Mouse (Mus musculus): ENCODE measurements around the gene Gpr157. TPM values are rescaled to one million over a fixed set of nuclear protein-coding genes. Genes with fewer than 3 reads are reported as not detected.

Gene Gpr157
- total RNA-seq, 1 experiment, result 0.71 TPM

DNA sequence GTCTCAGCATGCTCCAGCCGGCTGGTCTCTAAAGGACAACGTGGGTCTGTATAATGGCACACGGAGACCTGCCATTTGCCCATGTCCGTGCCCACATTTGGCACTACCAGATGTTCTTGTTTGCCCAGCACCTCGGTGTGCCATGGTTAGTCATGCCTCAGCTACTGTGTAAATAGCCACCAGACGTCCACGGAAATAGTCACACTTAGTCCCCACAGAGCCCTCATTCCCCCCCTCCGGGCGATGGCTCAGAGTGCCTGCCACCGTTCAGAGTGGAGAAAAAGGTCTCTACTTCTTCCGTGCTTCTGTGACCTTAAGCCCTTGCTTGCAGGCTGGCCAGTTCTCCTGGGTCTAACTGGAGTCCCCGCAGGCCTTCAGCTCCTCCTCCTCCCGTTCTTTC, 51.9 kb downstream of the Gpr157 start:
- H3K36me3 ChIP-seq (ENCODE audit: control insufficient read depth, insufficient read depth, low read length, poor library complexity, severe bottlenecking), result no peaks in the 10 kb centered on the region
- H3K4me1 ChIP-seq (ENCODE audit: control insufficient read depth in 2 of 2, insufficient read depth in 2 of 2, low read length in 2 of 2, poor library complexity in 1 of 2), result peaks cover 4 to 16% of the 10 kb centered on the region in 2 experiments
- H3K27ac ChIP-seq (ENCODE audit: insufficient read depth, low read depth, low read length, poor library complexity, severe bottlenecking), result no peak overlapping the region
- no peak overlapping the region for H3K9ac ChIP-seq (ENCODE audit: insufficient read depth, low read depth, low read length, poor library complexity, severe bottlenecking)
- in situ Hi-C loops (cut with MboI; ENCODE audit: low sequenced_read_pairs in 2 of 2, unreplicated experiment in 2 of 2), result no loop called here
- no peaks in the 10 kb centered on the region for H3K9me3 ChIP-seq (ENCODE audit: control insufficient read depth, insufficient read depth, low read depth, low read length)
- no peak for TF ChIP-seq ZNF384 (IDR thresholded peaks at IDR 0.05; ENCODE audit: low read depth, low read length)
- no peak for TF ChIP-seq CHD2 (IDR thresholded peaks at IDR 0.05; ENCODE audit: low read depth, low read length)
- TF ChIP-seq MAFK (IDR thresholded peaks at IDR 0.05; ENCODE audit: insufficient read depth, low read depth, low read length), result no peak
- TF ChIP-seq ZC3H11A (IDR thresholded peaks at IDR 0.05; ENCODE audit: borderline replicate concordance, low read depth, low read length), result no peak
- no peak for TF ChIP-seq HCFC1 (IDR thresholded peaks at IDR 0.05; ENCODE audit: borderline replicate concordance, insufficient read depth, low read length)
- DNase-seq (ENCODE audit: low read depth, low spot score), result no peak
- no peak overlapping the region for H3K4me3 ChIP-seq (ENCODE audit: insufficient read depth in 1 of 2, low read depth in 1 of 2, low read length in 2 of 2, poor library complexity in 1 of 2, severe bottlenecking in 1 of 2)

DNA sequence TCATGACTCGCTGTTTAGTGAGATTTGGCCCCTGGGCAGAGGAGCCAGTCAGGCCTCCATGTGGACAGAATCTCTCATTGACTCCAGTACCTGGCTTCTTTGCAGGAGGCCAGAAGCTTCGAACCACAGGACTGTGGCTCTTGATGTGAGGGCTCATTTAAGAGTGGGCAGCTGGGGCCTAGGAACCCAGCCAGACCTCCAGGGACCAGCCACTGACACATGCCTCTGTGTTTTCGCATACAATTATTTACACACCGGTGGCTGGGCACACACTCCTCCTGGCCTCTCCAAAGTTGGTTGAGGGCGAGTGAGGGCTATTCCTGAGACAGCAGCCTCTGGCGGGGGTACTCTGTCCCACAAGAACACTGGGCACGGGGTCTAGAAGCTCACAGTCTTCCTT, 53.2 kb downstream of the Gpr157 start:
- Histone ChIP-seq H3K27ac (ENCODE audit: insufficient read depth, low read depth, low read length, poor library complexity, severe bottlenecking) (no peak overlapping the region), H3K4me3 (ENCODE audit: insufficient read depth in 1 of 2, low read depth in 1 of 2, low read length in 2 of 2, poor library complexity in 1 of 2, severe bottlenecking in 1 of 2) (no peak overlapping the region; a peak in 1 of 4 replicates), H3K9ac (ENCODE audit: insufficient read depth, low read depth, low read length, poor library complexity, severe bottlenecking) (no peak overlapping the region; the same call in 1 of the 2 replicates), H3K4me1 (ENCODE audit: control insufficient read depth in 2 of 2, insufficient read depth in 2 of 2, low read length in 2 of 2, poor library complexity in 1 of 2) (peaks cover 4 to 17% of the 10 kb centered on the region in 2 experiments), H3K9me3 (ENCODE audit: control insufficient read depth, insufficient read depth, low read depth, low read length) (no peaks in the 10 kb centered on the region), H3K36me3 (ENCODE audit: control insufficient read depth, insufficient read depth, low read length, poor library complexity, severe bottlenecking) (no peaks in the 10 kb centered on the region)
- TF ChIP-seq ZC3H11A (IDR thresholded peaks at IDR 0.05; ENCODE audit: borderline replicate concordance, low read depth, low read length), result no peak
- TF ChIP-seq CHD2 (IDR thresholded peaks at IDR 0.05; ENCODE audit: low read depth, low read length), result no peak
- no peak for TF ChIP-seq MAFK (IDR thresholded peaks at IDR 0.05; ENCODE audit: insufficient read depth, low read depth, low read length)
- no peak for TF ChIP-seq HCFC1 (IDR thresholded peaks at IDR 0.05; ENCODE audit: borderline replicate concordance, insufficient read depth, low read length)
- no peak for TF ChIP-seq ZNF384 (IDR thresholded peaks at IDR 0.05; ENCODE audit: low read depth, low read length)
- in situ Hi-C loops (cut with MboI; ENCODE audit: low sequenced_read_pairs in 2 of 2, unreplicated experiment in 2 of 2), result no loop called here
- DNase-seq (ENCODE audit: low read depth, low spot score), result no peak

DNA sequence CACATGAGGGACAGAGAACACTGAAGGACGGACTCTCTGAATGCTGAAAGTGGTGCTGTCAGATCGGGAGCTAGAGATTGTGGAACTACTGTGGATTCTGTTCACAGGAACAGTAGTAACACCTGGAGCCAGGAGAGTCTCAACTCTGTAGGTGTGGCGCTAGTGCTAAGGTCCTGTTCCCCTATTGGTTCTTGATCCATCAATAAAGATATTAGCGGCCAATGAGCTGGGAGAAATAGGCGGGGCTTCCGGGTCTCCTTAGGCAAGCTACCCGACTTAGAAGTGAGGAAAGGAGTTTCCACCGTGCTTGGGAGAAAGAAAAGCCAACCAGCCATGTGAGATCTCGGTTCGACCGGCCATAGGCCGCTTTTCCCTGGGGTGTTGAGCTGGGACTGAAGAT, 57.1 kb downstream of the Gpr157 start:
- no peak overlapping the region for H3K27ac ChIP-seq (ENCODE audit: insufficient read depth, low read depth, low read length, poor library complexity, severe bottlenecking)
- peak overlapping the region; percentile 71 to 82 for H3K4me3 ChIP-seq (ENCODE audit: insufficient read depth in 1 of 2, low read depth in 1 of 2, low read length in 2 of 2, poor library complexity in 1 of 2, severe bottlenecking in 1 of 2)
- peaks cover 0 to 9% of the 10 kb centered on the region in 2 experiments; a peak in 2 of 4 replicates for H3K4me1 ChIP-seq (ENCODE audit: control insufficient read depth in 2 of 2, insufficient read depth in 2 of 2, low read length in 2 of 2, poor library complexity in 1 of 2)
- DNase-seq (ENCODE audit: low read depth, low spot score), result peak; percentile 82
- in situ Hi-C loops (cut with MboI; ENCODE audit: low sequenced_read_pairs in 2 of 2, unreplicated experiment in 2 of 2), result no loop called here
- H3K36me3 ChIP-seq (ENCODE audit: control insufficient read depth, insufficient read depth, low read length, poor library complexity, severe bottlenecking), result no peaks in the 10 kb centered on the region
- TF ChIP-seq MAFK (IDR thresholded peaks at IDR 0.05; ENCODE audit: insufficient read depth, low read depth, low read length) (no peak), ZC3H11A (IDR thresholded peaks at IDR 0.05; ENCODE audit: borderline replicate concordance, low read depth, low read length) (no peak), CHD2 (IDR thresholded peaks at IDR 0.05; ENCODE audit: low read depth, low read length) (peak; percentile 41; the same call in 1 of the 2 replicates), ZNF384 (IDR thresholded peaks at IDR 0.05; ENCODE audit: low read depth, low read length) (no peak), HCFC1 (IDR thresholded peaks at IDR 0.05; ENCODE audit: borderline replicate concordance, insufficient read depth, low read length) (no peak)
- no peaks in the 10 kb centered on the region for H3K9me3 ChIP-seq (ENCODE audit: control insufficient read depth, insufficient read depth, low read depth, low read length)
- peak overlapping the region; percentile 82 for H3K9ac ChIP-seq (ENCODE audit: insufficient read depth, low read depth, low read length, poor library complexity, severe bottlenecking)

GRCm38 (mm10) chr4:150146286-150146685, 59.1 kb downstream of the Gpr157 start:
- no peak for TF ChIP-seq ZNF384 (IDR thresholded peaks at IDR 0.05; ENCODE audit: low read depth, low read length)
- TF ChIP-seq CHD2 (IDR thresholded peaks at IDR 0.05; ENCODE audit: low read depth, low read length), result no peak
- no peak for TF ChIP-seq HCFC1 (IDR thresholded peaks at IDR 0.05; ENCODE audit: borderline replicate concordance, insufficient read depth, low read length)
- TF ChIP-seq ZC3H11A (IDR thresholded peaks at IDR 0.05; ENCODE audit: borderline replicate concordance, low read depth, low read length), result no peak
- no peak for TF ChIP-seq MAFK (IDR thresholded peaks at IDR 0.05; ENCODE audit: insufficient read depth, low read depth, low read length)
- in situ Hi-C loops (cut with MboI; ENCODE audit: low sequenced_read_pairs in 2 of 2, unreplicated experiment in 2 of 2), result no loop called here
- peak overlapping the region in 1 of 2 experiments; percentile 55; a peak in 1 of 4 replicates for H3K4me3 ChIP-seq (ENCODE audit: insufficient read depth in 1 of 2, low read depth in 1 of 2, low read length in 2 of 2, poor library complexity in 1 of 2, severe bottlenecking in 1 of 2)
- no peak overlapping the region for H3K9ac ChIP-seq (ENCODE audit: insufficient read depth, low read depth, low read length, poor library complexity, severe bottlenecking)
- peaks cover 0 to 9% of the 10 kb centered on the region in 2 experiments; a peak in 2 of 4 replicates for H3K4me1 ChIP-seq (ENCODE audit: control insufficient read depth in 2 of 2, insufficient read depth in 2 of 2, low read length in 2 of 2, poor library complexity in 1 of 2)
- H3K9me3 ChIP-seq (ENCODE audit: control insufficient read depth, insufficient read depth, low read depth, low read length), result no peaks in the 10 kb centered on the region
- DNase-seq (ENCODE audit: low read depth, low spot score), result no peak
- no peak overlapping the region for H3K27ac ChIP-seq (ENCODE audit: insufficient read depth, low read depth, low read length, poor library complexity, severe bottlenecking)
- no peaks in the 10 kb centered on the region for H3K36me3 ChIP-seq (ENCODE audit: control insufficient read depth, insufficient read depth, low read length, poor library complexity, severe bottlenecking)

All from ES-E14 (cell line).